Mouse (Mus musculus) lung, adult 2 months (tissue): ENCODE measurements around the gene Tec.

ENCODE experiments used
- CTCF ChIP-seq: fragments of 200-500 bp; IDR thresholded peaks from 2 replicates; pipeline ENCODE4 v1.5.1; 2011; ENCODE audit warnings: mild to moderate bottlenecking, low read length, control low read depth; ENCODE audit not compliant: insufficient read depth
- POLR2A ChIP-seq: fragments of 200-500 bp; IDR thresholded peaks from 2 replicates; pipeline ENCODE4 v1.6.1; 2011; ENCODE audit warnings: low read depth, mild to moderate bottlenecking, control low read depth, low read length, borderline replicate concordance; ENCODE audit errors: extremely low read depth

DNA sequence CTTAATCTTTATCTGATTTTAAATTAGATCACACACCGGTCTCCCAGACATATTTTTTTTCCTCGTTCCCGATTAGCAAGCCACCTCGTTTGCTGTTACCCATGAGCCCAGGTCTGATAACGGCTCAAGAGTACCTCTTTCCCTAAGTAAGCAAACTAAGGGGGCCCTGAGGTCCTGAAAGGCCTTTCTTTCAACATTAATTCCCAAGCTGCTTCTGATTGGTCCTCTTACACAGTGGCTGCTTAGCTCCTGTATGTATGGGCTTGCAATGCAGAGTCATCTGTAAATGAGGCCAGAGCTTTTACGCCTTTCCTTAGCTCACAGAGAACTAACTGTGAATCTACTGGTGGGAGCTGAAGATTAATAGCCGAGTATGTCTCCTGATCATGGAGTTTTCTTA is 131.4 kb downstream of the Tec start:
- TF ChIP-seq POLR2A (no peak), CTCF (no peak)
